In genomic region chrX:93286291-93286893, GRCm38 (mm10) we compare ENCODE assay signal across 8 mouse cellular contexts. TPM values are rescaled to one million over a fixed set of nuclear protein-coding genes. Genes with fewer than 3 reads are reported as not detected.
DNase-seq lines count a peak whose midpoint lies in the region; ATAC-seq lines count a peak whose summit lies in the region.

Arx (plus strand) TSS chrX:93286445.

- H3K9me3 ChIP-seq in heart, embryonic 13.5 days = no peaks in the 10 kb centered on the region
- H3K9me3 ChIP-seq in liver, embryonic 13.5 days (replicated peaks) = no peaks in the 10 kb centered on the region
- H3K9me3 ChIP-seq in neural tube, embryonic 11.5 days (ENCODE audit: control insufficient read depth, low read length) = no peaks in the 10 kb centered on the region

- H3K9ac ChIP-seq in heart, embryonic 13.5 days = no peak within 1 kb of the TSS
- no peak within 1 kb of the TSS for H3K9ac ChIP-seq in liver, embryonic 13.5 days
- no peak within 1 kb of the TSS for H3K9ac ChIP-seq in neural tube, embryonic 11.5 days (ENCODE audit: low read length)

- ATAC-seq in heart, embryonic 13.5 days (ENCODE audit: extremely low read depth, insufficient number of reproducible peaks, low FRiP score, low TSS enrichment) = no peak
- peak; percentile 68; the same call in 1 of the 2 replicates for ATAC-seq in liver, embryonic 13.5 days (ENCODE audit: low read depth)
- ATAC-seq in neural tube, embryonic 11.5 days (ENCODE audit: insufficient read depth, low FRiP score, low TSS enrichment) = peak; percentile 96

- intact Hi-C loops in gastrocnemius, postnatal 36 days (cut with DNase I) = loop anchor here (10.0 kb wide), 1 partner anchor 608 kb away; no protein-coding TSS in a partner anchor

- peaks cover 10% of the 10 kb centered on the region for H3K4me1 ChIP-seq in heart, embryonic 13.5 days
- H3K4me1 ChIP-seq in liver, embryonic 13.5 days (replicated peaks) = no peaks in the 10 kb centered on the region
- H3K4me1 ChIP-seq in neural tube, embryonic 11.5 days (ENCODE audit: control insufficient read depth, insufficient read depth, low read length) = no peaks in the 10 kb centered on the region; the same call in 1 of the 2 replicates

- H3K27me3 ChIP-seq in heart, embryonic 13.5 days (replicated peaks) = peaks cover 97% of the 10 kb centered on the region
- peaks cover 97% of the 10 kb centered on the region for H3K27me3 ChIP-seq in liver, embryonic 13.5 days
- H3K27me3 ChIP-seq in neural tube, embryonic 11.5 days (ENCODE audit: control insufficient read depth, insufficient read depth, low read length) = peaks cover 87% of the 10 kb centered on the region

- H3K4me3 ChIP-seq in heart, embryonic 13.5 days = 0 out of 2 replicates have a peak within 1 kb of the TSS, but pooled peaks have one; percentile 16
- no peak within 1 kb of the TSS for H3K4me3 ChIP-seq in liver, embryonic 13.5 days (replicated peaks)
- H3K4me3 ChIP-seq in neural tube, embryonic 11.5 days (ENCODE audit: low read depth, low read length) = no peak within 1 kb of the TSS

- peak; percentile 19 for DNase-seq in gastrocnemius, adult 18-20 months (ENCODE audit: low spot score)
- no peak for DNase-seq in gastrocnemius, postnatal 36 days
- DNase-seq in embryo, embryonic 11 days = peak; percentile 90
- DNase-seq in kidney, postnatal 36 days = peak; percentile 30 to 63
- DNase-seq in liver, embryonic 13.5 days = peak; percentile 30
- DNase-seq in neural tube, embryonic 11.5 days (ENCODE audit: low spot score) = peak; percentile 84
- peak; percentile 74 for DNase-seq in thymus, postnatal 14 days

- peak within 1 kb of the TSS; percentile 48 for H3K4me2 ChIP-seq in heart, embryonic 13.5 days
- no peak within 1 kb of the TSS for H3K4me2 ChIP-seq in liver, embryonic 13.5 days
- H3K4me2 ChIP-seq in neural tube, embryonic 11.5 days (ENCODE audit: low read depth) = 0 out of 2 replicates have a peak within 1 kb of the TSS, but pooled peaks have one; percentile 16

- H3K27ac ChIP-seq in heart, embryonic 13.5 days (replicated peaks) = no peak within 1 kb of the TSS
- H3K27ac ChIP-seq in liver, embryonic 13.5 days = no peak within 1 kb of the TSS
- H3K27ac ChIP-seq in neural tube, embryonic 11.5 days (ENCODE audit: low read depth, low read length) = no peak within 1 kb of the TSS

- no peaks in the 10 kb centered on the region for H3K36me3 ChIP-seq in heart, embryonic 13.5 days
- H3K36me3 ChIP-seq in liver, embryonic 13.5 days = no peaks in the 10 kb centered on the region
- no peaks in the 10 kb centered on the region for H3K36me3 ChIP-seq in neural tube, embryonic 11.5 days (ENCODE audit: control insufficient read depth, insufficient read depth, low read length)

- 11% methylated on average over 30 of the region's 31 CpGs for WGBS in heart, embryonic 13.5 days
- WGBS in liver, embryonic 13.5 days (ENCODE audit: insufficient replicate concordance) = 19% methylated on average over 31 of the region's 31 CpGs
- 26% methylated on average over 31 of the region's 31 CpGs for WGBS in neural tube, embryonic 11.5 days

RNA-seq across cellular contexts. Expression of gene Arx, which starts in this region (rescaled TPM):
- total RNA-seq in gastrocnemius, adult 18-20 months (2021) = under 1 TPM; 0.09 to 0.14 TPM
- under 1 TPM; 0.12 to 0.36 TPM for total RNA-seq in gastrocnemius, postnatal 36 days (2021)
- polyA plus RNA-seq in heart, embryonic 13.5 days (2015; fragmentation: Nextera tagmentation; extraction: Ambion mirVana) = not detected in 2 replicates
- 0.12 and 0.13 TPM in 2 replicates for polyA plus RNA-seq in liver, embryonic 13.5 days (2015; fragmentation: Nextera tagmentation; extraction: Ambion mirVana)
- 1.7 and 1.8 TPM in 2 replicates for polyA plus RNA-seq in neural tube, embryonic 11.5 days (2014; fragmentation: Nextera tagmentation; extraction: Ambion mirVana)

Comparison
In these comparisons a context has a peak if more than half of its experiments do, and no peak if none do; other contexts are left out.
1. Peak in DNase-seq in gastrocnemius, adult 18-20 months; RNA of the gene not detected or under 1 TPM.
2. Peak in DNase-seq and ATAC-seq in liver, embryonic 13.5 days; RNA of the gene not detected or under 1 TPM.
3. DNase-seq: peak in embryo, embryonic 11 days (single experiment), kidney, postnatal 36 days (2 of 2), neural tube, embryonic 11.5 days (single experiment) and thymus, postnatal 14 days (single experiment); none in gastrocnemius, postnatal 36 days (0 of 2).